Comparison of ENCODE assay signal across 7 mouse cellular contexts in genomic region chr8:106058731-106059612, GRCm38 (mm10). TPM values are rescaled to one million over a fixed set of nuclear protein-coding genes. Genes with fewer than 3 reads are reported as not detected.
DNase-seq lines count a peak whose midpoint lies in the region; ATAC-seq lines count a peak whose summit lies in the region.

Gene Nfatc3, plus strand, starts transcription at chr8:106058840.

- peak within 1 kb of the TSS; percentile 85 for H3K4me3 ChIP-seq in embryonic facial prominence, embryonic 12.5 days
- H3K4me3 ChIP-seq in limb, embryonic 11.5 days (ENCODE audit: low read depth, low read length): peak within 1 kb of the TSS; percentile 90
- H3K4me3 ChIP-seq in midbrain, embryonic 14.5 days (replicated peaks; ENCODE audit: low read depth, low read length): peak within 1 kb of the TSS; percentile 86

- DNase-seq in adrenal gland, postnatal 25 days: peak; percentile 97
- DNase-seq in heart, adult 11 months: peak; percentile 100
- DNase-seq in kidney, adult 18-20 months: peak; percentile 94
- DNase-seq in limb, embryonic 11.5 days (ENCODE audit: low spot score): peak; percentile 96
- DNase-seq in midbrain, embryonic 14.5 days: peak; percentile 98
- DNase-seq in spleen, adult 18-20 months: peak; percentile 94 to 96

- peak within 1 kb of the TSS; percentile 94 for H3K27ac ChIP-seq in embryonic facial prominence, embryonic 12.5 days
- H3K27ac ChIP-seq in limb, embryonic 11.5 days (replicated peaks; ENCODE audit: low read depth, low read length): peak within 1 kb of the TSS; percentile 91
- H3K27ac ChIP-seq in midbrain, embryonic 14.5 days (replicated peaks; ENCODE audit: low read depth, low read length): peak within 1 kb of the TSS; percentile 89

- 1% methylated on average over 52 of the region's 52 CpGs for WGBS in embryonic facial prominence, embryonic 12.5 days
- WGBS in limb, embryonic 11.5 days: under 1% methylated on average over 51 of the region's 52 CpGs
- under 1% methylated on average over 52 of the region's 52 CpGs for WGBS in midbrain, embryonic 14.5 days

- peak within 1 kb of the TSS; percentile 89 for H3K9ac ChIP-seq in embryonic facial prominence, embryonic 12.5 days
- H3K9ac ChIP-seq in limb, embryonic 11.5 days (ENCODE audit: low read length): peak within 1 kb of the TSS; percentile 85
- H3K9ac ChIP-seq in midbrain, embryonic 14.5 days (replicated peaks; ENCODE audit: low read length): peak within 1 kb of the TSS; percentile 73

- peaks cover 7% of the 10 kb centered on the region; the same call in 1 of the 2 replicates for H3K36me3 ChIP-seq in embryonic facial prominence, embryonic 12.5 days
- no peaks in the 10 kb centered on the region; the same call in 1 of the 2 replicates for H3K36me3 ChIP-seq in limb, embryonic 11.5 days (ENCODE audit: control insufficient read depth, insufficient read depth, low read length)
- H3K36me3 ChIP-seq in midbrain, embryonic 14.5 days (ENCODE audit: control insufficient read depth, insufficient read depth, low read length): no peaks in the 10 kb centered on the region; the same call in 1 of the 2 replicates

- H3K9me3 ChIP-seq in embryonic facial prominence, embryonic 12.5 days: no peaks in the 10 kb centered on the region
- H3K9me3 ChIP-seq in limb, embryonic 11.5 days (ENCODE audit: control insufficient read depth, low read length): no peaks in the 10 kb centered on the region
- no peaks in the 10 kb centered on the region for H3K9me3 ChIP-seq in midbrain, embryonic 14.5 days (ENCODE audit: control insufficient read depth, low read length)

- peaks cover 18% of the 10 kb centered on the region for H3K4me1 ChIP-seq in embryonic facial prominence, embryonic 12.5 days
- H3K4me1 ChIP-seq in limb, embryonic 11.5 days (ENCODE audit: control insufficient read depth, insufficient read depth, low read length): peaks cover 7% of the 10 kb centered on the region; the same call in 1 of the 2 replicates
- H3K4me1 ChIP-seq in midbrain, embryonic 14.5 days (ENCODE audit: control insufficient read depth, insufficient read depth, low read length): peaks cover 20% of the 10 kb centered on the region

- peak within 1 kb of the TSS; percentile 57 for H3K4me2 ChIP-seq in embryonic facial prominence, embryonic 12.5 days (replicated peaks)
- peak within 1 kb of the TSS; percentile 74 for H3K4me2 ChIP-seq in limb, embryonic 11.5 days (ENCODE audit: low read depth, severe bottlenecking)
- H3K4me2 ChIP-seq in midbrain, embryonic 14.5 days (ENCODE audit: low read length): peak within 1 kb of the TSS; percentile 78

- ATAC-seq in embryonic facial prominence, embryonic 12.5 days (ENCODE audit: insufficient number of reproducible peaks, insufficient read depth, low FRiP score, low TSS enrichment): peak; percentile 98
- peak; percentile 97 for ATAC-seq in limb, embryonic 11.5 days (ENCODE audit: insufficient number of reproducible peaks, low FRiP score, low TSS enrichment, low read depth)
- peak; percentile 98 for ATAC-seq in midbrain, embryonic 14.5 days (ENCODE audit: low FRiP score, low TSS enrichment)

- no peaks in the 10 kb centered on the region for H3K27me3 ChIP-seq in embryonic facial prominence, embryonic 12.5 days
- H3K27me3 ChIP-seq in limb, embryonic 11.5 days (ENCODE audit: control insufficient read depth, insufficient read depth, low read length): no peaks in the 10 kb centered on the region
- H3K27me3 ChIP-seq in midbrain, embryonic 14.5 days (ENCODE audit: control insufficient read depth, insufficient read depth, low read length): no peaks in the 10 kb centered on the region

RNA-seq across cellular contexts. Expression of gene Nfatc3, which starts in this region (rescaled TPM):
- total RNA-seq in adrenal gland, postnatal 25 days (2021): 54.9 TPM in 2 replicates
- 7.8 and 9.3 TPM in 2 replicates for polyA plus RNA-seq in embryonic facial prominence, embryonic 12.5 days (2016; fragmentation: Nextera tagmentation; extraction: Ambion mirVana)
- polyA plus RNA-seq in limb, embryonic 11.5 days (2014; fragmentation: Nextera tagmentation; extraction: Ambion mirVana): 6.4 and 6.6 TPM in 2 replicates
- 3.1 and 3.4 TPM in 2 replicates for polyA plus RNA-seq in midbrain, embryonic 14.5 days (2014; fragmentation: Nextera tagmentation; extraction: Ambion mirVana)

Comparison
In these comparisons a context has a peak if more than half of its experiments do, and no peak if none do; other contexts are left out.
1. Peak in every context shown above with its lines: DNase-seq, ATAC-seq, H3K4me3 ChIP-seq and H3K27ac ChIP-seq.